Mouse (Mus musculus): ENCODE measurements around the gene Cd3eap. TPM values are rescaled to one million over a fixed set of nuclear protein-coding genes. Genes with fewer than 3 reads are reported as not detected.
A peak's percentile ranks its signal among the peaks of the same experiment; 100 is the strongest.

Gene Cd3eap
- polyA plus RNA-seq, 1 experiment from 2014 or later = 23.9 TPM

- H3K27ac ChIP-seq (ENCODE audit: low read depth) = no peak overlapping the region
- peaks cover 37% of the 10 kb centered on the region for H3K36me3 ChIP-seq (ENCODE audit: control insufficient read depth, insufficient read depth, low read length)
- peak overlapping the region; percentile 98 for H3K4me2 ChIP-seq (ENCODE audit: low read length)
- DNase-seq (ENCODE audit: low spot score) (no peak), ATAC-seq (replicated peaks; ENCODE audit: low FRiP score, low TSS enrichment, low read depth) (no peak)
- peaks cover 22% of the 10 kb centered on the region for H3K4me1 ChIP-seq (replicated peaks; ENCODE audit: control insufficient read depth, insufficient read depth, low read length)
- 16% methylated on average over 13 of the region's 13 CpGs for WGBS
- H3K27me3 ChIP-seq (replicated peaks; ENCODE audit: control insufficient read depth, insufficient read depth, low read length) = no peaks in the 10 kb centered on the region
- H3K4me3 ChIP-seq (ENCODE audit: low read depth, low read length) = peak overlapping the region; percentile 71
- H3K9ac ChIP-seq (ENCODE audit: low read length) = peak overlapping the region; percentile 64
- no peaks in the 10 kb centered on the region for H3K9me3 ChIP-seq (ENCODE audit: control insufficient read depth, low read length)
Measured at GRCm38 (mm10) chr7:19358634-19359033, 649 bp downstream of the Cd3eap start.

- H3K4me1 ChIP-seq (replicated peaks; ENCODE audit: control insufficient read depth, insufficient read depth, low read length) = peaks cover 22% of the 10 kb centered on the region
- no peaks in the 10 kb centered on the region for H3K27me3 ChIP-seq (replicated peaks; ENCODE audit: control insufficient read depth, insufficient read depth, low read length)
- peak overlapping the region; percentile 98 for H3K4me2 ChIP-seq (ENCODE audit: low read length)
- no peak for DNase-seq (ENCODE audit: low spot score)
- peak overlapping the region; percentile 71 for H3K4me3 ChIP-seq (ENCODE audit: low read depth, low read length)
- ATAC-seq (replicated peaks; ENCODE audit: low FRiP score, low TSS enrichment, low read depth) = no peak
- H3K9me3 ChIP-seq (ENCODE audit: control insufficient read depth, low read length) = no peaks in the 10 kb centered on the region
- H3K9ac ChIP-seq (ENCODE audit: low read length) = peak overlapping the region; percentile 16; the same call in 1 of the 2 replicates
- no peak overlapping the region for H3K27ac ChIP-seq (ENCODE audit: low read depth)
- WGBS = 89% methylated on average over 25 of the region's 25 CpGs
- H3K36me3 ChIP-seq (ENCODE audit: control insufficient read depth, insufficient read depth, low read length) = peaks cover 45% of the 10 kb centered on the region
Measured at GRCm38 (mm10) chr7:19357381-19358375, 1.6 kb downstream of the Cd3eap start.

GRCm38 (mm10) chr7:19356311-19356710 is 3.0 kb downstream of the Cd3eap start:
- 67% methylated on average over 10 of the region's 10 CpGs for WGBS
- no peak overlapping the region for H3K9ac ChIP-seq (ENCODE audit: low read length)
- H3K9me3 ChIP-seq (ENCODE audit: control insufficient read depth, low read length) = no peaks in the 10 kb centered on the region
- H3K4me2 ChIP-seq (ENCODE audit: low read length) = no peak overlapping the region
- H3K27ac ChIP-seq (ENCODE audit: low read depth) = no peak overlapping the region
- peaks cover 58% of the 10 kb centered on the region for H3K36me3 ChIP-seq (ENCODE audit: control insufficient read depth, insufficient read depth, low read length)
- DNase-seq (ENCODE audit: low spot score) (no peak), ATAC-seq (replicated peaks; ENCODE audit: low FRiP score, low TSS enrichment, low read depth) (no peak)
- H3K4me1 ChIP-seq (replicated peaks; ENCODE audit: control insufficient read depth, insufficient read depth, low read length) = peaks cover 13% of the 10 kb centered on the region
- H3K4me3 ChIP-seq (ENCODE audit: low read depth, low read length) = no peak overlapping the region
- no peaks in the 10 kb centered on the region for H3K27me3 ChIP-seq (replicated peaks; ENCODE audit: control insufficient read depth, insufficient read depth, low read length)

GRCm38 (mm10) chr7:19354991-19355390 is 4.3 kb downstream of the Cd3eap start:
- no peak for ATAC-seq (replicated peaks; ENCODE audit: low FRiP score, low TSS enrichment, low read depth)
- no peak overlapping the region for H3K9ac ChIP-seq (ENCODE audit: low read length)
- peaks cover 8% of the 10 kb centered on the region for H3K4me1 ChIP-seq (replicated peaks; ENCODE audit: control insufficient read depth, insufficient read depth, low read length)
- no peak overlapping the region for H3K4me2 ChIP-seq (ENCODE audit: low read length)
- H3K9me3 ChIP-seq (ENCODE audit: control insufficient read depth, low read length) = no peaks in the 10 kb centered on the region
- no peak overlapping the region for H3K27ac ChIP-seq (ENCODE audit: low read depth)
- H3K36me3 ChIP-seq (ENCODE audit: control insufficient read depth, insufficient read depth, low read length) = peaks cover 69% of the 10 kb centered on the region
- 94% methylated on average over 5 of the region's 5 CpGs for WGBS
- H3K4me3 ChIP-seq (ENCODE audit: low read depth, low read length) = no peak overlapping the region
- DNase-seq (ENCODE audit: low spot score) = no peak
- H3K27me3 ChIP-seq (replicated peaks; ENCODE audit: control insufficient read depth, insufficient read depth, low read length) = no peaks in the 10 kb centered on the region

- Histone ChIP-seq H3K9ac (ENCODE audit: low read length) (no peak overlapping the region), H3K4me2 (ENCODE audit: low read length) (no peak overlapping the region), H3K27me3 (replicated peaks; ENCODE audit: control insufficient read depth, insufficient read depth, low read length) (no peaks in the 10 kb centered on the region), H3K9me3 (ENCODE audit: control insufficient read depth, low read length) (no peaks in the 10 kb centered on the region), H3K36me3 (ENCODE audit: control insufficient read depth, insufficient read depth, low read length) (peaks cover 64% of the 10 kb centered on the region), H3K27ac (ENCODE audit: low read depth) (no peak overlapping the region), H3K4me1 (replicated peaks; ENCODE audit: control insufficient read depth, insufficient read depth, low read length) (peaks cover 7% of the 10 kb centered on the region; the same call in 1 of the 2 replicates), H3K4me3 (ENCODE audit: low read depth, low read length) (no peak overlapping the region)
- no peak for DNase-seq (ENCODE audit: low spot score)
- 91% methylated on average over 8 of the region's 8 CpGs for WGBS
- ATAC-seq (replicated peaks; ENCODE audit: low FRiP score, low TSS enrichment, low read depth) = no peak
Measured at GRCm38 (mm10) chr7:19350221-19350620, 9.1 kb downstream of the Cd3eap start.

GRCm38 (mm10) chr7:19349188-19349915 is 9.9 kb downstream of the Cd3eap start:
- Histone ChIP-seq H3K9ac (ENCODE audit: low read length) (no peak overlapping the region), H3K36me3 (ENCODE audit: control insufficient read depth, insufficient read depth, low read length) (peaks cover 55% of the 10 kb centered on the region), H3K4me2 (ENCODE audit: low read length) (no peak overlapping the region), H3K27me3 (replicated peaks; ENCODE audit: control insufficient read depth, insufficient read depth, low read length) (no peaks in the 10 kb centered on the region), H3K27ac (ENCODE audit: low read depth) (no peak overlapping the region), H3K9me3 (ENCODE audit: control insufficient read depth, low read length) (no peaks in the 10 kb centered on the region), H3K4me3 (ENCODE audit: low read depth, low read length) (no peak overlapping the region), H3K4me1 (replicated peaks; ENCODE audit: control insufficient read depth, insufficient read depth, low read length) (peaks cover 10% of the 10 kb centered on the region)
- no peak for DNase-seq (ENCODE audit: low spot score)
- ATAC-seq (replicated peaks; ENCODE audit: low FRiP score, low TSS enrichment, low read depth) = no peak
- WGBS = 82% methylated on average over 13 of the region's 13 CpGs

GRCm38 (mm10) chr7:19344938-19345471 is 14.3 kb downstream of the Cd3eap start:
- WGBS = under 1% methylated on average over 31 of the region's 31 CpGs

GRCm38 (mm10) chr7:19344237-19344847 is 14.9 kb downstream of the Cd3eap start, which contains the start of gene Ercc1:
Ercc1 (plus strand) TSS chr7:19344778.
- Histone ChIP-seq H3K36me3 (ENCODE audit: control insufficient read depth, insufficient read depth, low read length) (peaks cover 17% of the 10 kb centered on the region), H3K4me2 (ENCODE audit: low read length) (peak within 1 kb of the TSS; percentile 78), H3K4me1 (replicated peaks; ENCODE audit: control insufficient read depth, insufficient read depth, low read length) (peaks cover 24% of the 10 kb centered on the region), H3K27me3 (replicated peaks; ENCODE audit: control insufficient read depth, insufficient read depth, low read length) (0 out of 2 replicates have a peak, but pooled peaks cover 11% of the 10 kb centered on the region), H3K4me3 (ENCODE audit: low read depth, low read length) (peak within 1 kb of the TSS; percentile 72), H3K9me3 (ENCODE audit: control insufficient read depth, low read length) (no peaks in the 10 kb centered on the region), H3K9ac (ENCODE audit: low read length) (peak within 1 kb of the TSS; percentile 69), H3K27ac (ENCODE audit: low read depth) (peak within 1 kb of the TSS; percentile 92)
- no peak for DNase-seq (ENCODE audit: low spot score)
- WGBS = 21% methylated on average over 12 of the region's 12 CpGs
- no peak for ATAC-seq (replicated peaks; ENCODE audit: low FRiP score, low TSS enrichment, low read depth)

More at GRCm38 (mm10) chr7:19344938-19345471, 14.3 kb downstream of the Cd3eap start:
- Histone ChIP-seq H3K36me3 (ENCODE audit: control insufficient read depth, insufficient read depth, low read length) (peaks cover 20% of the 10 kb centered on the region), H3K4me2 (ENCODE audit: low read length) (peak overlapping the region; percentile 78), H3K9ac (ENCODE audit: low read length) (peak overlapping the region; percentile 69), H3K27ac (ENCODE audit: low read depth) (peak overlapping the region; percentile 92), H3K27me3 (replicated peaks; ENCODE audit: control insufficient read depth, insufficient read depth, low read length) (0 out of 2 replicates have a peak, but pooled peaks cover 11% of the 10 kb centered on the region), H3K9me3 (ENCODE audit: control insufficient read depth, low read length) (no peaks in the 10 kb centered on the region), H3K4me3 (ENCODE audit: low read depth, low read length) (peak overlapping the region; percentile 72), H3K4me1 (replicated peaks; ENCODE audit: control insufficient read depth, insufficient read depth, low read length) (peaks cover 24% of the 10 kb centered on the region)
- ATAC-seq (replicated peaks; ENCODE audit: low FRiP score, low TSS enrichment, low read depth) = peak; percentile 95
- peak; percentile 98 for DNase-seq (ENCODE audit: low spot score)
